Mouse (Mus musculus): ENCODE data around the gene Dgcr8.

GRCm38 (mm10) chr16:18229622-18230021 is 59.4 kb downstream of the Dgcr8 start:
- TF ChIP-seq CTCF (IDR thresholded peaks at IDR 0.05) (no peak), POLR2A (IDR thresholded peaks at IDR 0.05; ENCODE audit: insufficient read depth, low read depth, low read length) (0 out of 2 replicates have a peak, but pooled peaks have one; percentile 19), EP300 (IDR thresholded peaks at IDR 0.05; ENCODE audit: insufficient read depth, low read depth, low read length) (no peak)
